Mouse (Mus musculus) mature B cell (primary cell): ENCODE results near the gene Bhmt.

Experiments used
- in situ Hi-C: fragments of 300-500 bp; cut with MboI; formaldehyde crosslinking; loops from 2 replicates; pipeline ENCODE4 v1.14.3; 2019

Bhmt gene

GRCm38 (mm10) chr13:93637282-93638245 is at the start of gene Bhmt:
Bhmt (minus strand) TSS chr13:93637961.
- in situ Hi-C loops: no loop called here

- in situ Hi-C loops: no loop called here
Measured at GRCm38 (mm10) chr13:93687321-93687720, 49.6 kb upstream of the Bhmt start.

- in situ Hi-C loops: no loop called here
Measured at GRCm38 (mm10) chr13:93685226-93685625, 47.5 kb upstream of the Bhmt start.

GRCm38 (mm10) chr13:93683336-93683735 is 45.6 kb upstream of the Bhmt start:
- in situ Hi-C loops: no loop called here

GRCm38 (mm10) chr13:93676864-93677263 is 39.1 kb upstream of the Bhmt start:
- in situ Hi-C loops: no loop called here

- in situ Hi-C loops: no loop called here
Measured at GRCm38 (mm10) chr13:93674131-93674561, 36.4 kb upstream of the Bhmt start, which contains the start of the genes Bhmt2 and Dmgdh. Bhmt2 (minus strand) TSS chr13:93674302. Dmgdh (plus strand) TSS chr13:93674433.

GRCm38 (mm10) chr13:93673296-93673695 is 35.5 kb upstream of the Bhmt start:
- in situ Hi-C loops: no loop called here

GRCm38 (mm10) chr13:93672371-93672770 is 34.6 kb upstream of the Bhmt start:
- in situ Hi-C loops: no loop called here

- in situ Hi-C loops: no loop called here
Measured at GRCm38 (mm10) chr13:93667586-93667985, 29.8 kb upstream of the Bhmt start.

- in situ Hi-C loops: no loop called here
Measured at GRCm38 (mm10) chr13:93657941-93658340, 20.2 kb upstream of the Bhmt start.

GRCm38 (mm10) chr13:93653382-93653781 is 15.6 kb upstream of the Bhmt start:
- in situ Hi-C loops: no loop called here

GRCm38 (mm10) chr13:93648387-93649130 is 10.8 kb upstream of the Bhmt start:
- in situ Hi-C loops: no loop called here

- in situ Hi-C loops: no loop called here
Measured at GRCm38 (mm10) chr13:93639636-93640035, 1.9 kb upstream of the Bhmt start.

- in situ Hi-C loops: no loop called here
Measured at GRCm38 (mm10) chr13:93636561-93636960, 1.2 kb downstream of the Bhmt start.

GRCm38 (mm10) chr13:93632927-93633326 is 4.8 kb downstream of the Bhmt start:
- in situ Hi-C loops: no loop called here

- in situ Hi-C loops: no loop called here
Measured at GRCm38 (mm10) chr13:93630941-93631705, 6.6 kb downstream of the Bhmt start.

- in situ Hi-C loops: no loop called here
Measured at GRCm38 (mm10) chr13:93628861-93629260, 8.9 kb downstream of the Bhmt start.

- in situ Hi-C loops: no loop called here
Measured at GRCm38 (mm10) chr13:93614361-93614948, 23.3 kb downstream of the Bhmt start.

- in situ Hi-C loops: no loop called here
Measured at GRCm38 (mm10) chr13:93613771-93614170, 24.0 kb downstream of the Bhmt start.

- in situ Hi-C loops: no loop called here
Measured at GRCm38 (mm10) chr13:93612660-93613607, 24.8 kb downstream of the Bhmt start.
